Mouse (Mus musculus) C2C12 (cell line): ENCODE measurements at regions not wholly inside any gene's neighbourhood (a gene's known extent, or its start where the extent isn't known, plus 50 kb on each side); places are given as distances from the start of the nearest gene placed in this dataset.

ENCODE experiments used
- CTCF ChIP-seq: IDR thresholded peaks from one replicate; pipeline ENCODE4 v1.5.1; 2011; ENCODE audit not compliant: control insufficient read depth, insufficient read depth, insufficient read length
- MAX ChIP-seq: IDR thresholded peaks from one replicate; pipeline ENCODE4 v1.6.1; 2011; ENCODE audit warnings: mild to moderate bottlenecking, control low read depth
- MYOG ChIP-seq: IDR thresholded peaks from one replicate; pipeline ENCODE4 v1.6.1; 2011; ENCODE audit not compliant: control insufficient read depth, insufficient read length; ENCODE audit errors: extremely low read depth

- no peak for TF ChIP-seq CTCF
- no peak for TF ChIP-seq MAX
- no peak for TF ChIP-seq MYOG
Measured at GRCm38 (mm10) chr9:63861418-63861817, 103.6 kb upstream of the Smad3 start.
